Mouse (Mus musculus): ENCODE results near the gene Nhsl1. TPM values are rescaled to one million over a fixed set of nuclear protein-coding genes. Genes with fewer than 3 reads are reported as not detected.

The Nhsl1 gene
- total and polyA plus RNA-seq, 3 experiments = 0.22 TPM; not detected in 2

- TF ChIP-seq CTCF (IDR thresholded peaks at IDR 0.05; ENCODE audit: low read depth, low read length) (no peak), GATA2 (IDR thresholded peaks at IDR 0.05; ENCODE audit: borderline replicate concordance, low read depth, low read length) (no peak), POLR2AphosphoS5 (IDR thresholded peaks at IDR 0.05; ENCODE audit: insufficient replicate concordance, low read depth, low read length) (no peak), GATA1 (IDR thresholded peaks at IDR 0.05; ENCODE audit: borderline replicate concordance, low read length) (no peak), TAL1 (conservative IDR thresholded peaks at IDR 0.05; ENCODE audit: low read depth, low read length) (no peak)
- no peaks in the 10 kb centered on the region for H3K36me3 ChIP-seq (replicated peaks)
- ATAC-seq (ENCODE audit: extremely low read depth, insufficient number of reproducible peaks, low FRiP score, poor library complexity, severe bottlenecking) = no peak
- no peaks in the 10 kb centered on the region for H3K27me3 ChIP-seq (ENCODE audit: insufficient read depth, low read length)
- no peaks in the 10 kb centered on the region for H3K4me1 ChIP-seq (ENCODE audit: insufficient read depth, low read depth, low read length)
- no peak for DNase-seq (ENCODE audit: low spot score)
- no peak overlapping the region for H3K4me3 ChIP-seq (ENCODE audit: low read depth, low read length)
- no peaks in the 10 kb centered on the region for H3K9me3 ChIP-seq (replicated peaks)
These were observed 164.9 kb downstream of the Nhsl1 start for GRCm38 (mm10) chr10:18483658-18484057.

- H3K9me3 ChIP-seq (replicated peaks) = no peaks in the 10 kb centered on the region
- no peaks in the 10 kb centered on the region for H3K4me1 ChIP-seq (ENCODE audit: insufficient read depth, low read depth, low read length)
- ATAC-seq (ENCODE audit: extremely low read depth, insufficient number of reproducible peaks, low FRiP score, poor library complexity, severe bottlenecking) = no peak
- TF ChIP-seq GATA1 (IDR thresholded peaks at IDR 0.05; ENCODE audit: borderline replicate concordance, low read length) (no peak), CTCF (IDR thresholded peaks at IDR 0.05; ENCODE audit: low read depth, low read length) (no peak), POLR2AphosphoS5 (IDR thresholded peaks at IDR 0.05; ENCODE audit: insufficient replicate concordance, low read depth, low read length) (no peak), GATA2 (IDR thresholded peaks at IDR 0.05; ENCODE audit: borderline replicate concordance, low read depth, low read length) (no peak), TAL1 (conservative IDR thresholded peaks at IDR 0.05; ENCODE audit: low read depth, low read length) (no peak)
- no peak for DNase-seq (ENCODE audit: low spot score)
- no peaks in the 10 kb centered on the region for H3K36me3 ChIP-seq (replicated peaks)
- no peak overlapping the region for H3K4me3 ChIP-seq (ENCODE audit: low read depth, low read length)
- no peaks in the 10 kb centered on the region for H3K27me3 ChIP-seq (ENCODE audit: insufficient read depth, low read length)
These were observed 165.9 kb downstream of the Nhsl1 start for GRCm38 (mm10) chr10:18484731-18485130.

- TF ChIP-seq GATA1 (IDR thresholded peaks at IDR 0.05; ENCODE audit: borderline replicate concordance, low read length) (no peak), TAL1 (conservative IDR thresholded peaks at IDR 0.05; ENCODE audit: low read depth, low read length) (no peak), CTCF (IDR thresholded peaks at IDR 0.05; ENCODE audit: low read depth, low read length) (no peak), GATA2 (IDR thresholded peaks at IDR 0.05; ENCODE audit: borderline replicate concordance, low read depth, low read length) (no peak), POLR2AphosphoS5 (IDR thresholded peaks at IDR 0.05; ENCODE audit: insufficient replicate concordance, low read depth, low read length) (no peak)
- H3K36me3 ChIP-seq (replicated peaks) = no peaks in the 10 kb centered on the region
- DNase-seq (ENCODE audit: low spot score) = no peak
- no peaks in the 10 kb centered on the region for H3K9me3 ChIP-seq (replicated peaks)
- H3K27me3 ChIP-seq (ENCODE audit: insufficient read depth, low read length) = no peaks in the 10 kb centered on the region
- no peak overlapping the region for H3K4me3 ChIP-seq (ENCODE audit: low read depth, low read length)
- no peak for ATAC-seq (ENCODE audit: extremely low read depth, insufficient number of reproducible peaks, low FRiP score, poor library complexity, severe bottlenecking)
- no peaks in the 10 kb centered on the region for H3K4me1 ChIP-seq (ENCODE audit: insufficient read depth, low read depth, low read length)
These were observed 169.5 kb downstream of the Nhsl1 start for GRCm38 (mm10) chr10:18488239-18488803.

GRCm38 (mm10) chr10:18489936-18490335 is 171.2 kb downstream of the Nhsl1 start:
- H3K36me3 ChIP-seq (replicated peaks) = no peaks in the 10 kb centered on the region
- no peak overlapping the region for H3K4me3 ChIP-seq (ENCODE audit: low read depth, low read length)
- TF ChIP-seq GATA2 (IDR thresholded peaks at IDR 0.05; ENCODE audit: borderline replicate concordance, low read depth, low read length) = no peak
- no peak for TF ChIP-seq TAL1 (conservative IDR thresholded peaks at IDR 0.05; ENCODE audit: low read depth, low read length)
- TF ChIP-seq GATA1 (IDR thresholded peaks at IDR 0.05; ENCODE audit: borderline replicate concordance, low read length) = no peak
- TF ChIP-seq POLR2AphosphoS5 (IDR thresholded peaks at IDR 0.05; ENCODE audit: insufficient replicate concordance, low read depth, low read length) = no peak
- no peak for TF ChIP-seq CTCF (IDR thresholded peaks at IDR 0.05; ENCODE audit: low read depth, low read length)
- no peaks in the 10 kb centered on the region for H3K27me3 ChIP-seq (ENCODE audit: insufficient read depth, low read length)
- DNase-seq (ENCODE audit: low spot score) (no peak), ATAC-seq (ENCODE audit: extremely low read depth, insufficient number of reproducible peaks, low FRiP score, poor library complexity, severe bottlenecking) (no peak)
- H3K9me3 ChIP-seq (replicated peaks) = no peaks in the 10 kb centered on the region
- H3K4me1 ChIP-seq (ENCODE audit: insufficient read depth, low read depth, low read length) = no peaks in the 10 kb centered on the region

- H3K9me3 ChIP-seq (replicated peaks) = no peaks in the 10 kb centered on the region
- H3K36me3 ChIP-seq (replicated peaks) = no peaks in the 10 kb centered on the region
- TF ChIP-seq CTCF (IDR thresholded peaks at IDR 0.05; ENCODE audit: low read depth, low read length) = no peak
- no peak for TF ChIP-seq TAL1 (conservative IDR thresholded peaks at IDR 0.05; ENCODE audit: low read depth, low read length)
- no peak for TF ChIP-seq GATA1 (IDR thresholded peaks at IDR 0.05; ENCODE audit: borderline replicate concordance, low read length)
- TF ChIP-seq POLR2AphosphoS5 (IDR thresholded peaks at IDR 0.05; ENCODE audit: insufficient replicate concordance, low read depth, low read length) = no peak
- TF ChIP-seq GATA2 (IDR thresholded peaks at IDR 0.05; ENCODE audit: borderline replicate concordance, low read depth, low read length) = no peak
- ATAC-seq (ENCODE audit: extremely low read depth, insufficient number of reproducible peaks, low FRiP score, poor library complexity, severe bottlenecking) = no peak
- no peaks in the 10 kb centered on the region; the same call in 1 of the 2 replicates for H3K27me3 ChIP-seq (ENCODE audit: insufficient read depth, low read length)
- H3K4me1 ChIP-seq (ENCODE audit: insufficient read depth, low read depth, low read length) = no peaks in the 10 kb centered on the region
- H3K4me3 ChIP-seq (ENCODE audit: low read depth, low read length) = no peak overlapping the region
- no peak for DNase-seq (ENCODE audit: low spot score)
These were observed 173.2 kb downstream of the Nhsl1 start for GRCm38 (mm10) chr10:18491952-18492351.

GRCm38 (mm10) chr10:18493010-18493894 is 174.5 kb downstream of the Nhsl1 start:
- Histone ChIP-seq H3K36me3 (replicated peaks) (no peaks in the 10 kb centered on the region), H3K4me1 (ENCODE audit: insufficient read depth, low read depth, low read length) (no peaks in the 10 kb centered on the region), H3K27me3 (ENCODE audit: insufficient read depth, low read length) (no peaks in the 10 kb centered on the region; the same call in 1 of the 2 replicates), H3K9me3 (replicated peaks) (no peaks in the 10 kb centered on the region), H3K4me3 (ENCODE audit: low read depth, low read length) (no peak overlapping the region)
- DNase-seq (ENCODE audit: low spot score) (no peak), ATAC-seq (ENCODE audit: extremely low read depth, insufficient number of reproducible peaks, low FRiP score, poor library complexity, severe bottlenecking) (no peak)
- TF ChIP-seq GATA2 (IDR thresholded peaks at IDR 0.05; ENCODE audit: borderline replicate concordance, low read depth, low read length) = no peak
- TF ChIP-seq POLR2AphosphoS5 (IDR thresholded peaks at IDR 0.05; ENCODE audit: insufficient replicate concordance, low read depth, low read length) = no peak
- no peak for TF ChIP-seq TAL1 (conservative IDR thresholded peaks at IDR 0.05; ENCODE audit: low read depth, low read length)
- no peak for TF ChIP-seq CTCF (IDR thresholded peaks at IDR 0.05; ENCODE audit: low read depth, low read length)
- TF ChIP-seq GATA1 (IDR thresholded peaks at IDR 0.05; ENCODE audit: borderline replicate concordance, low read length) = no peak
